Mouse (Mus musculus): ENCODE data around the gene Cdhr5. TPM values are rescaled to one million over a fixed set of nuclear protein-coding genes. Genes with fewer than 3 reads are reported as not detected.
A peak's percentile ranks its signal among the peaks of the same experiment; 100 is the strongest.

Gene Cdhr5
- polyA plus RNA-seq, 1 experiment from 2014 or later, result 1.3 TPM

DNA sequence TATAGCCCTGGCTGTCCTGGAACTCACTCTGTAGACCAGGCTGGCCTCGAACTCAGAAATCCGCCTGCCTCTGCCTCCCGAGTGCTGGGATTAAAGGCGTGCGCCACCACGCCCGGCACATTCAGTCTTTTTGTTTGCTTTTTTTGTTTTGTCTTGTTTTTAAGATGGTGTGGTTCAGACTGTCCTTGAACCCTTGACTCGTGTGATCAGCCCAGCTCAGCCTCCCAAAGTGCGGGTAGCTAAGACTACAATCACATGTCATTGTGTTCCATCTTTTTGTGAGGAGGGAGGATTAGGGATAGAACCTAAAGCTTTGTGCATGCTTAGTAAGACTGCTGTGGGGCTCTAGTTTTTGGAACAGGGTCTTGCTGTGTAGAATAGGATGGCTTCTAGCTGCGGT, 45.0 kb downstream of the Cdhr5 start:
- no peak overlapping the region for H3K9ac ChIP-seq (replicated peaks)
- peaks cover 20% of the 10 kb centered on the region for H3K4me1 ChIP-seq (ENCODE audit: insufficient read depth)
- 81% methylated on average over 9 of the region's 10 CpGs for WGBS (ENCODE audit: insufficient replicate concordance)
- no peaks in the 10 kb centered on the region for H3K27me3 ChIP-seq (ENCODE audit: insufficient read depth, low read length)
- H3K4me2 ChIP-seq (ENCODE audit: low read depth, low read length), result no peak overlapping the region
- TF ChIP-seq EP300 (IDR thresholded peaks at IDR 0.05; ENCODE audit: low read depth) (no peak), CTCF (IDR thresholded peaks at IDR 0.05; ENCODE audit: low read depth) (no peak)
- H3K9me3 ChIP-seq (ENCODE audit: low read length), result no peaks in the 10 kb centered on the region
- no peak overlapping the region for H3K4me3 ChIP-seq (ENCODE audit: low read depth, low read length)
- peaks cover 50% of the 10 kb centered on the region for H3K36me3 ChIP-seq (replicated peaks; ENCODE audit: insufficient read depth, low read length)
- DNase-seq (no peak), ATAC-seq (no peak)
- H3K27ac ChIP-seq (ENCODE audit: low read depth), result no peak overlapping the region

DNA sequence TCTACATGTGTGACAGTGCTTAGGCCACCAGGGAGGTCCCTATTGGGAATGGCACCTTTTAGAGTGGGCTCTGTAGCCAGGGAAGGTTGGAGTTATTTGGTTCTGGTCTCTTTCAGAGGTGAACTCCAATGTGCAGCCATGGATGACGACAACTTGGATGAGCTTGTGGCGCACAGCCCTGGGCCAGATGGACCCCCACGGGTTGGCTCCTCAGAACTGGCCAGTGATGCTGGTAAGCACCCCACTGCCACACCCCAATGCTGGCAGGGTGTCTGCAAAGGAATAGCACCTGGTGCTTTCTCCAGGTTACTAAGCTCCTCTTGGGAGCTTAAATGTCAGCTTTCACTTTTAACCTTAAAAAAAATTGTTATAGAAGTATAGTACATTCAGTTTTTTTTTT, 45.5 kb downstream of the Cdhr5 start:
- no peak overlapping the region for H3K4me3 ChIP-seq (ENCODE audit: low read depth, low read length)
- no peak overlapping the region for H3K9ac ChIP-seq (replicated peaks)

DNA sequence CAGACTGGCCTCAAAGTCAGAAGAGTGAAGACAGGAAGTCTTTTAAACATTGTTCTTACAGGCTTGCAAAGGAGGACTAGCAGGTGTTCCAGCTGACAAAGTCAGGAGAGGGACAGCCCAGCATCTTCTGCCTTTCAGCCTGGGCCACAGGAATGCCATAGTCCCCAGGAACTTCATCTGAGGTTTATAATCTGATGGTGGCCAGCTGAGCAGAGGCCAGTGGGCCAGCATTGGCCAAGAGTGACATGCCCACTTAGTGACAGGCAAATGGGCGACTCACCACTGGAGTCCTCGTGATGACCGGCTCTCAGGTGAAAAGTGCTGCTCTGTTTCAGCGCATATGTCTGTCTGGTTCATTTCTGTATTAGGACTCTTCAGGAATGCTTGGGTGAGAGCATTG, 46.0 kb downstream of the Cdhr5 start:
- H3K36me3 ChIP-seq (replicated peaks; ENCODE audit: insufficient read depth, low read length), result peaks cover 47% of the 10 kb centered on the region
- ATAC-seq, result no peak
- TF ChIP-seq CTCF (IDR thresholded peaks at IDR 0.05; ENCODE audit: low read depth) (no peak), EP300 (IDR thresholded peaks at IDR 0.05; ENCODE audit: low read depth) (no peak)

More for the DNA sequence above, 45.5 kb downstream of the Cdhr5 start:
- no peak overlapping the region for H3K4me2 ChIP-seq (ENCODE audit: low read depth, low read length)
- DNase-seq (no peak), ATAC-seq (no peak)
- H3K27ac ChIP-seq (ENCODE audit: low read depth), result no peak overlapping the region
- H3K27me3 ChIP-seq (ENCODE audit: insufficient read depth, low read length), result no peaks in the 10 kb centered on the region
- WGBS (ENCODE audit: insufficient replicate concordance), result 95% methylated on average over 3 of the region's 3 CpGs
- H3K9me3 ChIP-seq (ENCODE audit: low read length), result no peaks in the 10 kb centered on the region
- peaks cover 50% of the 10 kb centered on the region for H3K36me3 ChIP-seq (replicated peaks; ENCODE audit: insufficient read depth, low read length)
- peaks cover 20% of the 10 kb centered on the region for H3K4me1 ChIP-seq (ENCODE audit: insufficient read depth)
- no peak for TF ChIP-seq CTCF (IDR thresholded peaks at IDR 0.05; ENCODE audit: low read depth)
- no peak for TF ChIP-seq EP300 (IDR thresholded peaks at IDR 0.05; ENCODE audit: low read depth)

DNA sequence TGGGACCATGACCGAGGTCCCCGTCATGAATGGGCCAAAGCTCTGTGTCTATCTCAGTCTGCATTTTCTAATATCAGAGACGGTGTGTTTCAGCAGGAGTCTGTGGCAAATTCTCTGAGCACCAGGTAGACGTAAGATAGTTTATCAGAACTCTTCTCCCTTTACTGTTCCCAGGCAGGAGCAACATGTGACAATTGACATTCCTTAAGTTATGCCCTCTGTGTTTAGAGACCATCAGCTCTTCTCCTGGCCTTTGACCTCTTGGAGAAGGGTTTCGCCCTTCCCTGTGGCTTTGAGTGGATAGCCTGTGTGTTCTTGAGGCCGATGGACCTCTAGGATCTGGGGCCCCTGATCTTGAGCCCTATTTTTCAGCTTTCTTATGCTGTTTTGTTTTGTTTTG, 46.9 kb downstream of the Cdhr5 start:
- no peaks in the 10 kb centered on the region for H3K9me3 ChIP-seq (ENCODE audit: low read length)
- WGBS (ENCODE audit: insufficient replicate concordance), result 37% methylated on average over 6 of the region's 6 CpGs
- DNase-seq, result no peak
- peaks cover 38% of the 10 kb centered on the region for H3K36me3 ChIP-seq (replicated peaks; ENCODE audit: insufficient read depth, low read length)
- peak overlapping the region; percentile 78 for H3K4me2 ChIP-seq (ENCODE audit: low read depth, low read length)
- no peaks in the 10 kb centered on the region for H3K27me3 ChIP-seq (ENCODE audit: insufficient read depth, low read length)
- H3K4me1 ChIP-seq (ENCODE audit: insufficient read depth), result peaks cover 20% of the 10 kb centered on the region
- H3K27ac ChIP-seq (ENCODE audit: low read depth), result 0 out of 2 replicates have a peak overlapping the region, but pooled peaks have one; percentile 60
- peak overlapping the region; percentile 98 for H3K4me3 ChIP-seq (ENCODE audit: low read depth, low read length)
- H3K9ac ChIP-seq (replicated peaks), result peak overlapping the region; percentile 99
- ATAC-seq, result no peak
- TF ChIP-seq EP300 (IDR thresholded peaks at IDR 0.05; ENCODE audit: low read depth) (no peak), CTCF (IDR thresholded peaks at IDR 0.05; ENCODE audit: low read depth) (no peak)

More for the DNA sequence above, 46.0 kb downstream of the Cdhr5 start:
- no peaks in the 10 kb centered on the region for H3K27me3 ChIP-seq (ENCODE audit: insufficient read depth, low read length)
- 0 out of 2 replicates have a peak overlapping the region, but pooled peaks have one; percentile 6 for H3K9ac ChIP-seq (replicated peaks)
- 0 out of 2 replicates have a peak overlapping the region, but pooled peaks have one; percentile 98 for H3K4me3 ChIP-seq (ENCODE audit: low read depth, low read length)
- DNase-seq, result no peak
- 89% methylated on average over 4 of the region's 4 CpGs for WGBS (ENCODE audit: insufficient replicate concordance)
- no peak overlapping the region for H3K27ac ChIP-seq (ENCODE audit: low read depth)
- H3K4me2 ChIP-seq (ENCODE audit: low read depth, low read length), result peak overlapping the region; percentile 78; the same call in 1 of the 2 replicates
- no peaks in the 10 kb centered on the region for H3K9me3 ChIP-seq (ENCODE audit: low read length)
- H3K4me1 ChIP-seq (ENCODE audit: insufficient read depth), result peaks cover 20% of the 10 kb centered on the region

DNA sequence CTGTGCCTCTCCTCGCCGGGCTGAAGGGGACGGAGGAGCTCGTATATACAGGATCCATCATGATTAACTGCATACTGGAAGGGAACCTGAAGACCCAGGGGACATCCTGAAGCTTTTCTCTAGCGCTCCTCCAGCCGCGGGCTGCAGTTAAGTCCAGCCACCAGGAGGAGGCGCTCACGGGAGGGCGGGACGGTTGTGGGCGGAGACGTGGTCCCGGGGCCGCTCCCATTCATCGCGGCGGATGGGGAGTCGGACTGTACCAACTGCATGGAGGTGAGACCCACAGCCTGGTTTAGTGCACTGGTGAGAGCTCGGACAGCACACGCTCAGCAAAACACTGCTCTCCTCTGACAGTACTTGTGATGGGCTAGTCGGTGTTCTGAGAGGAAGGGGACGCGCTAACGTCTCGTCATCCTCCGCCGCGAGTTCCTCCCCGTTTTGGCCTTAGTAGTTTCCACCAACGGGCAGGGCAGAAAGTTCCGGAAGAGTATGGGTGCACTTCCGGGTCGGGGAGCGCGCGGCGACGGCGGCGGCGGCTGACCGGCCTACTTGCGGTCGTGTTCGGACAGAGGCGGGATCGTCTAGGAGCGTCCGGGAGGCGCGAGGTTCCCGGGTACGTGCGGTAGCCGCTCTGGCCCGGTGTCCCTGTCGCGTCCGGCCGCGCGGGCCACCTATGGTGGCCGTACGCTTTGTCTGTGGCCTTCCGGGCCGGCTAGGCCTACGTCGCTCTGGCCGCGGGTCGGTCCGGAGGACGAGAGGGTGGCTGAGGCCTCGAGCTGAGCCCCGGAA, 48.1 kb downstream of the Cdhr5 start, which contains the start of gene Phrf1:
Phrf1 (plus strand) TSS at position 506 of the 789 bp plus-strand sequence.
- no peaks in the 10 kb centered on the region for H3K27me3 ChIP-seq (ENCODE audit: insufficient read depth, low read length)
- ATAC-seq (peak; percentile 95), DNase-seq (peak; percentile 93)
- TF ChIP-seq EP300 (IDR thresholded peaks at IDR 0.05; ENCODE audit: low read depth), result peak; percentile 89
- peak; percentile 100 for TF ChIP-seq CTCF (IDR thresholded peaks at IDR 0.05; ENCODE audit: low read depth)
- no peaks in the 10 kb centered on the region for H3K9me3 ChIP-seq (ENCODE audit: low read length)
- WGBS (ENCODE audit: insufficient replicate concordance), result under 1% methylated on average over 73 of the region's 76 CpGs
- peak within 1 kb of the TSS; percentile 98 for H3K4me3 ChIP-seq (ENCODE audit: low read depth, low read length)
- H3K4me2 ChIP-seq (ENCODE audit: low read depth, low read length), result peak within 1 kb of the TSS; percentile 78
- peaks cover 20% of the 10 kb centered on the region for H3K4me1 ChIP-seq (ENCODE audit: insufficient read depth)
- H3K9ac ChIP-seq (replicated peaks), result peak within 1 kb of the TSS; percentile 99
- peak within 1 kb of the TSS; percentile 60 for H3K27ac ChIP-seq (ENCODE audit: low read depth)
- H3K36me3 ChIP-seq (replicated peaks; ENCODE audit: insufficient read depth, low read length), result peaks cover 29% of the 10 kb centered on the region

DNA sequence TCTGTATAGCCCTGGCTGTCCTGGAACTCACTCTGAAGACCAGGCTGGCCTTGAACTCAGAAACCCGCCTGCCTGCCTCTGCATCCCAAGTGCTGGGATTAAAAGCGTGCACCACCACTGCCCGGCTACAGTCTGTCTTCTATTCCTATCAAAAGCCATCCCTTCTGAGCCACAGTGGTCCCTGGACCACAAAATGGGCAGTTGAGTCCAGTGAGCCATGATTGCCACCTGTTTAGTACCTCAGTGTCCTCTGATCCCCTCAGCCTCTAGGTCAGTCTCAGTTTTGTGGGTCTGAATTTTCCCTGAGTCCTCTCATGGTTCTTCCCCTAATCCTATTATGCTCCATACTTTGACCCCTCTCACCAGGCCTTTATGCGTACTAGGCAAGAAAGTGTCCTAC, 48.8 kb downstream of the Cdhr5 start:
- Histone ChIP-seq H3K4me3 (ENCODE audit: low read depth, low read length) (peak overlapping the region; percentile 98; the same call in 1 of the 2 replicates), H3K36me3 (replicated peaks; ENCODE audit: insufficient read depth, low read length) (peaks cover 23% of the 10 kb centered on the region), H3K4me1 (ENCODE audit: insufficient read depth) (peaks cover 22% of the 10 kb centered on the region), H3K9ac (replicated peaks) (no peak overlapping the region), H3K4me2 (ENCODE audit: low read depth, low read length) (0 out of 2 replicates have a peak overlapping the region, but pooled peaks have one; percentile 78), H3K9me3 (ENCODE audit: low read length) (no peaks in the 10 kb centered on the region), H3K27me3 (ENCODE audit: insufficient read depth, low read length) (no peaks in the 10 kb centered on the region), H3K27ac (ENCODE audit: low read depth) (no peak overlapping the region)
- no peak for ATAC-seq
- TF ChIP-seq CTCF (IDR thresholded peaks at IDR 0.05; ENCODE audit: low read depth), result no peak
- no peak for TF ChIP-seq EP300 (IDR thresholded peaks at IDR 0.05; ENCODE audit: low read depth)
- DNase-seq, result no peak
- 88% methylated on average over 4 of the region's 4 CpGs for WGBS (ENCODE audit: insufficient replicate concordance)

All from liver, postnatal 0 days (tissue).